Mouse (Mus musculus) telencephalon, adult 2 months (tissue): Measurements from ENCODE around the gene Rab20.
"Not testable (repeated sequence)": the region's sequence is repeated elsewhere in the genome, so short reads cannot be mapped to it uniquely, and the experiment has no call there.

Source experiments
- DNase-seq: peaks from one replicate; pipeline ENCODE4 v3.0.0-alpha.2; 2011; ENCODE audit warnings: low read depth, low spot score

The Rab20 gene

GRCm38 (mm10) chr8:11477811-11478761 lies at the start of gene Rab20:
Gene Rab20, minus strand, starts transcription at chr8:11478710.
- no peak for DNase-seq

DNA sequence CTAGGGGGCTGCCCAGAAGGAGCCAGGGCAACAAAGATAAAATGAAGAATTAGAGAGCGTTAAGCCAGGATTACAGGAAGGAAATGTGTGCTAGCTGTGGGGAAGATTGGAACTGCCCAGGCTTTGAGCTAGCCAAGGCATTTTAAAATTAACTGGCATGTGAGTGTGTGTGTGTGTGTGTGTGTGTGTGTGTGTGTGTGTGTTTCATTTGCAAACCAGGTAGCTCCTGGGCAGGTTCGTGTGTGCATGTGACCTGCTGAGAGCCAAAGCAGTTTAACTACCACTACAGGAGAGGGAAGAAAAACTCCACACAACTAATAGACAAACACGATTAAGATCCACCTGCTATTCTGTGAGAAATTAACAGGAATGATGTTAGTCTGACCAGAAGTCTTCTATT lies 44.8 kb upstream of the Rab20 start:
- no peak for DNase-seq

DNA sequence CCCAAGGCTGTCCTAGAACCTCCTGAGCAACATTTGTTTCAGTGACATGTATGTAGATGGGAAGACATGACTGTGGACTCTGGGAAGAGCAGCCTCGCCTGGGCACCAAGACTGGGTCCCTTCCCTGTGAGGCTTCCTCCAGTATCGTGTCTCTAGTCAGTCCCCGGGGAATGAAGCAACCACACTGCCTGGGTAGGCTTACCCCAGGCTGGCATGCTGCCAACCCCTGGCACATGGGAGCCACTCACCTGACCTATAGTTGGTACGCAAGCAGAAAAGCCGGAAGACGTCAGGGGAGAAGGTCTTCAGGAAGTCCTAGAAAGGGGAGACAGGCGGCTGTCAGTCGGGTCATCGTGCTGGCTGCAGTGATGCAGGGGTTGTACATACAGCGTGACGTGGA lies 40.2 kb upstream of the Rab20 start:
- no peak for DNase-seq

DNA sequence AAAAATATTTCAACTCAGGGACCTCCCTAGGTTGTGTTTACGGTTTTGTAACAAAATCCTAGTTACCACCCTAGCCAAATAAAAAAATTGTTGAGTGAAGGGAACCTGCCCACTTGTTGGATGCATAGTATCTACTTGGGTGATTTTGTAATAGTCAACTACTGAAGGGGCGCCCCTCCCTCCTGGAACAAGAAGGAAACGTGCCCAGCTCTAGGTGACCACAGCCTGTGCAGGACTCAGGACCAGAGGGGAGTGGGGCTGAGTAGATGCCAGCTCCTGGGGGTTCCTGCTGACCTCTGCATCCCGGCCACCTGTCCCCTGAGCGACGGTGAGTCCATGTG lies 39.5 kb upstream of the Rab20 start:
- no peak for DNase-seq

DNA sequence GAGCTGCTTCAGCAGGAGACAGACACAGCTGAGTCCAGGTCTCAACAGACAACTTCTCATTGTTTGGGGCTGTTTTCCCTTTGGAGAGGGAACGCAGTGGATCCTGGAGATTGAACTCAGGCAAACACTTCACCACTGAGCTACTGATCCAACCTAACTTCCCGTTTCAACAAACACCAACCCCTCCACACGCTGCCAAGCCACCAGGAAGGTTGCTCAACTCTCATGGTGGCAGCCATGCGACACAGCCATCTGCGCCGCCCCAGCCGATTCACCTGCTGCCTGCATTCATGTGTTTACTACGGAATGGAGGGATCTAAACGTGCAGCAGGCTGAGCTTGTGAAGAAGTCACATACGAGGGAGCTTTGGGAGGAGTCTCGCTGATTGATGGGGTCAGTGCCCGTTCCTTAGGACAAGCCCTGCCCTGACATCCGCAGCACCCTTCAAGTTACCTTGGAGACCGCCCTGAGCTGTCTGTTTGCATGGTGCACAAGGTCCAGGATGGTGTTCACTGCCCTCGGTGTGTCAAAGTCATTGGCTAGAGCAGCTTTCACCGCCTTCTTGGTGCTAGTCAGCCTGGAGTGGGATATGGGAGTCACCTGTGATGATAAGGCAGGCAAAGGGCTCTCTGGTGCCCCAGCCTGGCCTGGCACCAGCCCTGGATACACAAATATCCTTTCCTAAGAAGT lies 39.0 kb upstream of the Rab20 start:
- DNase-seq = no peak

DNA sequence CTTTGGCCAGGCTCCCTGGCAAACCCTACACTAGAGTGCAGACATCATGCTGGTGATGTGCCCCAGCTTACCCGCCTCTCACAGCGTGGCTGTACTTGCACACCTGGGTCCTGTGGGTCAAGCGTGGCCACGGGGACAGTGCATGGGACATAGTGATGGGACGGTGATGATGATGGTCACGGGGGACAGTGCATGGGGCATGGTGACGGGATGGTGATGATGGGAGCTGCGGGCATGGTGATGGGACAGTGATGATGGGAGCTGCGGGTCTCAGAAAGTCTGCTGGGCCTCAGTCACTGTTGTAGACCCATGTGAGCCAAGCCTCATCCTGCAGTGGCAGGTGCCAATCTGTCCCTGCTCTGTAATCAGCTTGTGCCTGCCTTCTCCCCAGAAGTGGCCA lies 37.8 kb upstream of the Rab20 start:
- no peak for DNase-seq

GRCm38 (mm10) chr8:11513247-11513646 lies 34.7 kb upstream of the Rab20 start:
- no peak for DNase-seq

DNA sequence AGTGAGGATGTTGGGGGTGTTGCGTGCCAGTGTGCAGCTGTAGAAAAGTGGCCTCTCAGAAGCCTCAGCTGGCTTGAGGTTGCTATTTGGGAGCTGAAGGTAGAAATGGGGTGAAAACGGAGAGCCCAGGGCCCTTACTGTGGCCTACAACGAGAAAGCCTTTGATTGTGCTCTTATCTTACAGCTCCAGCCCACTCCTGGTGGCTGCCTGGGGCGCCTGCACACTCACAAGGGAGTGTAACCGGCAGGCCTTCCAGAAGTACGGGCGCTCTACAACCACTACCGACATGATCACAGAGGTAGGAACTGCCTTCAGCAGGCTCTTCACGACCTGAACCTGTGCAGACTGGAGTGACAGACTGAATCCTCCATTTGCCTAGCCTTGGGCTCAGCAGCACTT lies 34.2 kb upstream of the Rab20 start:
- DNase-seq = no peak

DNA sequence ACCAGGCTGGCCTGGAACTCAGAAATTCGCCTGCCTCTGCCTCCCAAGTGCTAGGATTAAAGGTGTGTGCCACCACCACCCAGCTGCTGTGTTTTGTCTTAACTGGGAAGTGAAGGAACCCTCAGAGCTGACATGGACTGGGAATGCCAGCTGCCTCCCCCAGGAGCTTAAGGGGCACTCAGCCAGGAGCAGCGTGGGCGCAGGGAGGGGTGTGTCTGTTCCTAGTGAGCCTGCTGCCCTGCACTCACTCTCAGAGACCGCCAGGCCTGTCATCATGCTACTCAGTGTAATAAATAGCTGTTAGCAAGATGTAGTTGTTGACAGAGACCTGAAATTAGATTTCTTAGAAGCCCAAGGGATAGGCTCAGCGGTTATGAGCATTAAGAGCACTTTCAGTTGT lies 32.5 kb upstream of the Rab20 start:
- DNase-seq = no peak

DNA sequence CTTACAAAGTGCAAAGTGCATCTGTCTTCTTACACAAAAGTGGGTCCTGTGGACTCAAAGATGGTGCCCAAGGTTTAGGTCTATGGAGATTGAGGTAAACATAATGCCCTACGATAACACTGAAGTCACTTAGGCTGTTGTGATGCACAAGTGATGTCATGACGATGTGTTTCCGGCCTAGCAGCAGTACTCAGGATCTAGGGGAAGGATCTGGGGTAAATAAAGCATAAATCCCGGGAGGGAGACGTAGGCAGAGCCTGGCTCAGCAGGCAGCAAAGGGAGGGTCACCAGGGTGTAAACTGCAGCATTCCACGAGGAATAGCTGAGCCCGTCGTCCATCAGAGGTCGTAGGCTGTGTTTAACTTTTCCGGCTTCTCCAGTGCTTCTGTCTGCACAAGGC lies 30.4 kb upstream of the Rab20 start:
- DNase-seq = no peak

DNA sequence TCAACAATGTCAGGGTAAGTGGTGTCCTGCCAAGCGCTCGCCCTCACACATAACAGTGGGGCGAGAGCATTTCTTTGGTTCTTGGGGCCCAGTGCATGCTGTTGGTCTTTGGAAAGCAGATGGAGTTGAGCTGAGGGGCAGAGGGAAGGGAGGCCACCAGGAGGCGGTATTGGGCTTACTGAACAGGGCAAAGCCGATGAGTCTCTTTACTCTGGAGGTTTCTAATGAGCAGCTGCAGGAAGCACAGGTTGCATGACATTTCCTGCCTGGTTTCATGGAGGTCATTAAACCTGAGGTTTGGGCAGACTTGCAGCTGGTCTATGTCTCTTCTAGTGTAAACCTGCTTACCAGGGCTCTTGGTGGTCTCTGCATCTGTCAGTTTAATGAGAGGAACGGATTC lies 28.3 kb upstream of the Rab20 start:
- DNase-seq = no peak

GRCm38 (mm10) chr8:11506074-11506473 lies 27.6 kb upstream of the Rab20 start:
- no peak for DNase-seq

DNA sequence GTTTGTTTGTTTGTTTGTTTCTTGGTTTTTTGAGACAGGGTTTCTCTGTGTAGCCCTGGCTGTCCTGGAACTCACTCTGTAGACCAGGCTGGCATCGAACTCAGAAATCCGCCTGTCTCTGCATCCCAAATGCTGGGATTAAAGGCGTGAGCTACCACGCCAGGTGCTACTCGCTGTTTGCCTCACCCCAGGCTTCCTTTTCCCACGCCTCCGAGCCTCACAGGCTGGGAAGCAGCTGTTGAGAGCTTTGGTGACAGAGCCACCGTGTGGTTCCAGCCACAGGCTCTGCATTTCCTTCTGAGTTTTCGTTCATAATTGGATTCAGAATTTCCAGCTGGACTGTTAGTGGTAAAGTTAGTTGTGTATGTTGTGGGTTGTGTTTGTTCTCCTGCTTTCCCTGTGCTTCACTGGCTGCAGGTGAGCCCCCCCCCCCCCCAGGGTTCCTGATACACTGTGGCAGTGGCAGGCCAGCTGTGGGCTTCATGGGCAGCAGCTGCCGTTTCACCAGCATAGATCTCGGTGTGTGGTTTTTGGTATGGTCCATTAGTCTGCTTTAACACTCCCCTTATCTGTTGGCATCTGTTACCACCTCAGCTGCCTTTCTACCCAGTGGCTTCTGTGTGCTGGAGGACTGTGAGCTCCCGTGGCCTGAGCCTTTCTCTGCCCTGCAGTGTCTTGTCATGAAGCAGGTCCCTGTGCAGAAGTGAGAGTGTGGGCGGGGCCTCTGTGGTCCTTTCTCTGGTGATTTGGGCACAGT lies 25.1 kb upstream of the Rab20 start:
- no peak for DNase-seq

DNA sequence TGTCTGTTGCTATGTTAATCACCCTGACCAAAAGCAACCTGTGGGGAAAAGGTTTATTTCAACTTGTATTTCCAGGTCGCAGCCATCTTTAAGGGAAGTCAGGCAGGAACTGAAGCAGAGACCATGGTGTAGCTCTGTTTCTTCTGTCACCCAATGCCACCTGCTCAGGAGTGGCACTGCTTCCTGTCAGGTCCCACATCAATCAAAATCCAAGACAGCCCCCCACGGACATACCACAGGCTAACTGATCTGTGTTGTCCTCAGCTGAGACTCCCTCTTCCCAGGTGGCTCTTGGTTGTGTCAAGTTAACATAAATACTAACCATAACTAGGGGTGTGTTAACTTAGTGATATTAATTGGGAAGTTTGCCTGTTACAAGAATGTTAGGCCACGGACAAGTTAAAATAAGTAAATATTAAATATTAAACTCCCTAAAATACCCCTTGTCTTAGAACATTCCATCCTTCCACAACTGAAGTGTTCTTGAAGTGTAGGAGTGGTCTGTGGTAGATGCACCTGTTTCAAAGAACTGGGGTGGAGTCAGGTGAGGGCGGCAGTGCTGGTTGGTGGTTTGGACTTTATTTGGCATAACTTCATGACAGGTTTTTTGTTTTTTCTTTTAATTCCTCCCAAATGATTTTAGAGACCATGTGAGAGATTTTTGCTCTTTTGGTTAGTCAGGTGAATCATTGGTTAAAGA lies 20.4 kb upstream of the Rab20 start:
- DNase-seq = no peak

DNA sequence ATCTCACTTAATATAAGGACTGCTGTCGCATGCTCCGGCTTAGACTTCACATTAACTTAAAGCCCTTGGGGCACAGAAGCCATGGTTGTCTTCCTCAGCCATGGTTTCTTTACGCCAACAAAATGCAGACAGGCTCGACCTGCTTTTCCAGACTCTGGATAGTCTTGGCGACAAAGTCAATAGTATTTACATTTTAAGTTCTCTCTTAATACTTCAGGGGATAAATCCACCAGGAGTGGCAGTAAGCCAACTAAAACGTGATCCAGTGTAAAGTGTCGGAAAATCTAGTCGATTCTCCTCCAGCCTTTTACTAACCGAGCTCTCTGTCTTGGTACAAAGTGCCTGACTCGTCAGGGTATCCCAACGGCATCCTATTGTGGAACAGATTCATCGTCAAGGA lies 19.8 kb upstream of the Rab20 start:
- DNase-seq = no peak

DNA sequence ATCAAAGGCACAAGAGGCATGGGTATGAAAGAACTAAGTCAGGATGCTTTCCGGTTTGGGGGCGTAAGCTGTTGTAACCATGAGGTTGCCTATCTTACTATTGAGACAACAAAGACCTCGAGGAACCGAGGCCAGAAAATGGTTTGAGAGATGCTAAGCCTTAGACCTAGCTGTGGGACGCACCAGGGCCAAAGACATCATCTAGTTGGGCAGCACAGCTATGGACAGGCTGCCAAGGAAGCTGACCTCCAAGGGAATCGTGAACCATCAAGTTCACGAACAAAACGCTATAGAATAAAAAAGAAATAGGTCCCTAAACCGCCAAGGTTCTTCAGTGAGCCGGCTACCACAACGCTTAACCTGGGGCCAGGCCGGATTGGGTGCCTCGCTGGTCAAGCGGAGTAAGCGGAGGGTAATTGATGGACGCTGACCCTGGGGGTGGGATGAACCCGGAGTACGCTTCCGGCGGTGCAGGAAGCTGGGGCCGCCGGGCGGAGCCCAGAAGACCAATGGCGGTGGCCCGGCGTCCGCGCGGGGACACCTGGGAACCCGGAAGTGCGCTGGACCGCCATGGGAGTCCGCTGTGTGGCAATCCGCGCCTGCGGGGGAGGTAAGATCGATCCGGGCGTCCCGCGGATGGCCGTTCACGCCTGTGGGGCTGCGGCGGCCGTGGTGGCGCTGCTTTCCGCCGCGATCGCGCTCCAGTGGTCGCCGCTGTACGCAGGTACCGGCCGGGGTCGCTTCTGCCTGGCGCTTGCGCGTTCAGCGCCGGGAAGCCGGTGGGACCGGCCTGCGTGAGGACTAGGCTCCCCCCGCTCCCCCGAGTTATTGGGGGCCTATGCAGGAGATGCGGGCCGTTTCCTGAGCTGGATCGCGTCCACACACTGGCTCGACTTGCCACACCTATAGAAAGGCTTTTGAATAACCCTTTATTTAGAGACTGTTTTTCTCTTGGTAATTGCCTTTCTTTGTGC lies 18.8 kb upstream of the Rab20 start, which contains the start of gene Naxd:
Gene Naxd (plus strand): TSS at position 490 of the 974 bp plus-strand sequence.
- DNase-seq = peak; percentile 85

DNA sequence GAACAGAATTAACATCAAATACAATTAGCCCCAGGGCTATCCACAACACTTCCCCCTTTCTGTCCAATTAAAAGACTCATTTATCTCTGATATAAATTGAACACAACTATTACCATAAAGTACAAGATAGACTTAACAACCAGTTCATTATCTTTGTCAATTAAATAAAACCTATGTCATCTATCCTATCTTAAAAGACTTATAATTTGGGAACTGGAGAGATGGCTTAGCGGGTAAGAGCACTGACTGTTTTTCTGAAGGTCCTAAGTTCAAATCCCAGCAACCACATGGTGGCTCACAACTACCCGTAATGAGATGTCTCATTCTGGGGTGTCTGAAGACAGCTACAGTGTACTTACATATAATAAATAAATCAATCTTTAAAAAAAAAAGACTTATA lies 13.8 kb upstream of the Rab20 start:
- DNase-seq = not testable (repeated sequence)

- no peak for DNase-seq
Measured at GRCm38 (mm10) chr8:11487229-11487628, 8.7 kb upstream of the Rab20 start.

DNA sequence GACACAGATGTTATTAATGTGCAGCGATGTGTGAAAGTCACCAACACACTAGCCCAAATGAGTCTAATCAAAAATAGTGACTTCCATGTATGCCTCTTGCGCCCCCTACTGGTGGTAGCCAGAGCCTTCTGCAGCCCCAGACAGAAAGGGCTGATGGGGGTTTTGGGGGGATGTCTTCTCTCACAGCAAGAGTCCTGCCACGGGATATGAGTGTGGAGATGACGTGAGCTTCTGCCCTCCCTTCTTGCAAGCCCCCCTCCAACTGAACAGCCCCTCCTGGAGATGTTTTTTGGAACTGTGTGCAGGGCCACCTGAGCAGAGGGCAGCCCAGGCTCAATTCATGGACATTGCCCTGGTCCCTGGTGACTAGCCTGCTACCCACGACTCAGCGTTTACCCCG lies 7.6 kb upstream of the Rab20 start:
- DNase-seq = no peak

- no peak for DNase-seq
Measured at GRCm38 (mm10) chr8:11482537-11482936, 4.0 kb upstream of the Rab20 start.
